7 mouse cellular contexts compared by ENCODE assay signal in the genomic region with DNA sequence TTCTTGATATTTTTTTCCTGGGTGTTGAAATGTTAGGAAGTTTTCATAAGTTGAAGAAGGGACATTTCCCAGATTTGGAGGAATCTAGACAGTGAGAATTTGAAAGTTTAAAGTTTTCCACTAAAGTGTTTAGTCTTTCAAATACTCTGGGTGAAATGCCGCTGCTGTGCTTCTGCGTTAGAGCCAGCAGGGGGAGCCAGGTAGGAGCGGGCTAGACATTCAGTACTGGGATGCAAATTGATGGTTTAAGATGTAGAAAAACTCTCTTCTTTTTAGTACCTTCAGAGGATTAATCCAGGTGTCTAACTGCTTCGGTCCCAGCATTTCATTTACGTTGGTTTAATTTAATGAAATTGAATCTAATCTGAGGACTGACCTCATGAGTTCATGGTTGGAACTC.
A peak's percentile ranks its signal among the peaks of the same experiment; 100 is the strongest.
DNase-seq lines count a peak whose midpoint lies in the region.

No protein-coding gene starts in this region.

- intact Hi-C loops in left cerebral cortex, postnatal 25 days (cut with DNase I): loop anchor here (5.0 kb wide), 2 partner anchors 176 to 354 kb away; no protein-coding TSS in a partner anchor

- peak; percentile 27 to 56 for DNase-seq in left cerebral cortex, adult 18-20 months (ENCODE audit: low spot score in 2 of 2)
- DNase-seq in left cerebral cortex, adult 11 months (ENCODE audit: low spot score): no peak
- DNase-seq in MN1 (ENCODE audit: low spot score): peak; percentile 13
- DNase-seq in brain, adult 2 months (ENCODE audit: low read depth, low spot score): peak; percentile 33
- peak; percentile 24 to 29 for DNase-seq in frontal cortex, postnatal 36 days (ENCODE audit: low spot score in 2 of 2)
- DNase-seq in left cerebral cortex, postnatal 25 days (ENCODE audit: low spot score in 2 of 2): peak; percentile 16 to 49
- DNase-seq in ovary, postnatal 36 days (ENCODE audit: low spot score): peak; percentile 34
